Mouse (Mus musculus): Measurements from ENCODE around the gene Doxl2. TPM values are rescaled to one million over a fixed set of nuclear protein-coding genes. Genes with fewer than 3 reads are reported as not detected.
"Not testable (repeated sequence)": the region's sequence is repeated elsewhere in the genome, so short reads cannot be mapped to it uniquely, and the experiment has no call there.

Gene Doxl2
- total RNA-seq (2021), result not detected

GRCm38 (mm10) chr6:48974663-48975062 lies at the start of gene Doxl2:
Doxl2 (plus strand) TSS chr6:48974963.
- intact Hi-C loops (cut with DNase I), result no loop called here
- DNase-seq (ENCODE audit: low spot score in 2 of 2), result no peak

GRCm38 (mm10) chr6:48929595-48929994 lies 45.2 kb upstream of the Doxl2 start, which contains the start of gene 1600015I10Rik:
1600015I10Rik (plus strand) TSS chr6:48929895.
- DNase-seq (ENCODE audit: low spot score in 2 of 2), result no peak
- intact Hi-C loops (cut with DNase I), result no loop called here

GRCm38 (mm10) chr6:48949596-48949995 lies 25.2 kb upstream of the Doxl2 start:
- DNase-seq (ENCODE audit: low spot score in 2 of 2), result no peak
- intact Hi-C loops (cut with DNase I), result no loop called here

GRCm38 (mm10) chr6:48950676-48951075 lies 24.1 kb upstream of the Doxl2 start:
- intact Hi-C loops (cut with DNase I), result loop anchor here (10.0 kb wide), 1 partner anchor 366 kb away; the partner anchor contains the start of gene Gm45021
- no peak for DNase-seq (ENCODE audit: low spot score in 2 of 2)

GRCm38 (mm10) chr6:48951630-48952029 lies 23.1 kb upstream of the Doxl2 start:
- DNase-seq (ENCODE audit: low spot score in 2 of 2), result no peak
- intact Hi-C loops (cut with DNase I), result loop anchor here (10.0 kb wide), 1 partner anchor 367 kb away; the partner anchor contains the start of gene Gm45021

- intact Hi-C loops (cut with DNase I), result loop anchor here (10.0 kb wide), 1 partner anchor 368 kb away; the partner anchor contains the start of gene Gm45021
- no peak for DNase-seq (ENCODE audit: low spot score in 2 of 2)
These were observed 21.5 kb upstream of the Doxl2 start for GRCm38 (mm10) chr6:48953220-48953619.

GRCm38 (mm10) chr6:48954211-48954610 lies 20.6 kb upstream of the Doxl2 start:
- intact Hi-C loops (cut with DNase I), result loop anchor here (10.0 kb wide), 1 partner anchor 369 kb away; the partner anchor contains the start of gene Gm45021
- DNase-seq (ENCODE audit: low spot score in 2 of 2), result no peak

- peak; percentile 35 to 45 for DNase-seq (ENCODE audit: low spot score in 2 of 2)
- intact Hi-C loops (cut with DNase I), result loop anchor here (5.0 to 10.0 kb wide), 3 partner anchors 93 to 370 kb away; partner anchors contain the start of genes Gimap8 and Gm45021
These were observed 19.8 kb upstream of the Doxl2 start for GRCm38 (mm10) chr6:48954946-48955345.

GRCm38 (mm10) chr6:48956785-48957184 lies 18.0 kb upstream of the Doxl2 start:
- DNase-seq (ENCODE audit: low spot score in 2 of 2), result no peak
- intact Hi-C loops (cut with DNase I), result loop anchor here (5.0 to 10.0 kb wide), 3 partner anchors 94 to 372 kb away; partner anchors contain the start of genes Gimap8 and Gm45021

GRCm38 (mm10) chr6:48958053-48958452 lies 16.7 kb upstream of the Doxl2 start:
- peak; percentile 6 to 39 for DNase-seq (ENCODE audit: low spot score in 2 of 2)
- intact Hi-C loops (cut with DNase I), result loop anchor here (2.0 to 10.0 kb wide), 4 partner anchors 96 to 373 kb away; partner anchors contain the start of genes Gimap8 and Gm45021

GRCm38 (mm10) chr6:48959151-48959550 lies 15.6 kb upstream of the Doxl2 start:
- intact Hi-C loops (cut with DNase I), result loop anchor here (2.0 to 10.0 kb wide), 4 partner anchors 97 to 374 kb away; partner anchors contain the start of genes Gimap8 and Gm45021
- DNase-seq (ENCODE audit: low spot score in 2 of 2), result peak in 1 of 2 experiments; percentile 7

GRCm38 (mm10) chr6:48966696-48967095 lies 8.1 kb upstream of the Doxl2 start:
- intact Hi-C loops (cut with DNase I); DNase-seq (ENCODE audit: low spot score in 2 of 2): not testable (repeated sequence)

GRCm38 (mm10) chr6:48967868-48968267 lies 6.9 kb upstream of the Doxl2 start:
- intact Hi-C loops (cut with DNase I), result no loop called here
- no peak for DNase-seq (ENCODE audit: low spot score in 2 of 2)

GRCm38 (mm10) chr6:48979616-48980015 lies 4.9 kb downstream of the Doxl2 start:
- intact Hi-C loops (cut with DNase I), result no loop called here
- DNase-seq (ENCODE audit: low spot score in 2 of 2), result no peak

- intact Hi-C loops (cut with DNase I), result no loop called here
- peak; percentile 18 to 59 for DNase-seq (ENCODE audit: low spot score in 2 of 2)
These were observed 7.5 kb downstream of the Doxl2 start for GRCm38 (mm10) chr6:48982305-48982704.

GRCm38 (mm10) chr6:48986444-48986990 lies 11.8 kb downstream of the Doxl2 start, which contains the start of gene Svs1:
Svs1 (plus strand) TSS chr6:48986861.
- intact Hi-C loops (cut with DNase I), result no loop called here
- no peak for DNase-seq (ENCODE audit: low spot score in 2 of 2)

GRCm38 (mm10) chr6:48989971-48990370 lies 15.2 kb downstream of the Doxl2 start:
- intact Hi-C loops (cut with DNase I), result no loop called here

GRCm38 (mm10) chr6:48991991-48992390 lies 17.2 kb downstream of the Doxl2 start:
- no peak for DNase-seq (ENCODE audit: low spot score in 2 of 2)
- intact Hi-C loops (cut with DNase I), result no loop called here

More at GRCm38 (mm10) chr6:48989971-48990370, 15.2 kb downstream of the Doxl2 start:
- DNase-seq (ENCODE audit: low spot score in 2 of 2), result no peak

GRCm38 (mm10) chr6:48998186-48998585 lies 23.4 kb downstream of the Doxl2 start:
- no peak for DNase-seq (ENCODE audit: low spot score in 2 of 2)
- intact Hi-C loops (cut with DNase I), result no loop called here

GRCm38 (mm10) chr6:48998796-48999195 lies 24.0 kb downstream of the Doxl2 start:
- DNase-seq (ENCODE audit: low spot score in 2 of 2), result no peak
- intact Hi-C loops (cut with DNase I), result no loop called here

- intact Hi-C loops (cut with DNase I), result loop anchor here (10.0 kb wide), 1 partner anchor 391 kb away; the partner anchor contains the start of gene Stk31
- peak in 1 of 2 experiments; percentile 31 for DNase-seq (ENCODE audit: low spot score in 2 of 2)
These were observed 28.6 kb downstream of the Doxl2 start for GRCm38 (mm10) chr6:49003381-49003780.
